Mouse (Mus musculus) cortical plate, adult 2 months (tissue): ENCODE results near the gene Ccl9. TPM values are rescaled to one million over a fixed set of nuclear protein-coding genes. Genes with fewer than 3 reads are reported as not detected.

ENCODE experiments used
- H3K27ac ChIP-seq: fragments of 200-500 bp; 2 replicates; pipeline ENCODE4 v1.5.1; 2012; ENCODE audit warnings: low read length, control low read depth, inconsistent platforms; ENCODE audit not compliant: insufficient read depth
- H3K4me1 ChIP-seq: fragments of 200-500 bp; 2 replicates; pipeline ENCODE4 v1.6.1; 2011; ENCODE audit warnings: low read length; ENCODE audit not compliant: control insufficient read depth, insufficient read depth
- H3K4me3 ChIP-seq: fragments of 200-500 bp; 2 replicates; pipeline ENCODE4 v1.5.1; 2011; ENCODE audit warnings: mild to moderate bottlenecking, low read length, control low read depth; ENCODE audit not compliant: insufficient read depth
- CTCF ChIP-seq: fragments of 200-500 bp; IDR thresholded peaks from 2 replicates; pipeline ENCODE4 v1.5.1; 2011; ENCODE audit warnings: mild to moderate bottlenecking, control low read depth, low read length; ENCODE audit not compliant: insufficient read depth; ENCODE audit errors: extremely low read depth
- POLR2A ChIP-seq: fragments of 200-500 bp; IDR thresholded peaks from 2 replicates; pipeline ENCODE4 v1.6.1; 2011; ENCODE audit warnings: mild to moderate bottlenecking, low read length, control low read depth; ENCODE audit not compliant: insufficient read depth; ENCODE audit errors: extremely low read depth
- polyA plus RNA-seq: library from polyadenylated mRNA; depleted of rRNA; stranded (reverse); fragments of >200 nt; gene quantifications from 2 replicates; pipeline ENCODE4 v1.2.3, GENCODE M21; 2012

Gene Ccl9
- polyA plus RNA-seq, 1 experiment = 2.1 TPM

DNA sequence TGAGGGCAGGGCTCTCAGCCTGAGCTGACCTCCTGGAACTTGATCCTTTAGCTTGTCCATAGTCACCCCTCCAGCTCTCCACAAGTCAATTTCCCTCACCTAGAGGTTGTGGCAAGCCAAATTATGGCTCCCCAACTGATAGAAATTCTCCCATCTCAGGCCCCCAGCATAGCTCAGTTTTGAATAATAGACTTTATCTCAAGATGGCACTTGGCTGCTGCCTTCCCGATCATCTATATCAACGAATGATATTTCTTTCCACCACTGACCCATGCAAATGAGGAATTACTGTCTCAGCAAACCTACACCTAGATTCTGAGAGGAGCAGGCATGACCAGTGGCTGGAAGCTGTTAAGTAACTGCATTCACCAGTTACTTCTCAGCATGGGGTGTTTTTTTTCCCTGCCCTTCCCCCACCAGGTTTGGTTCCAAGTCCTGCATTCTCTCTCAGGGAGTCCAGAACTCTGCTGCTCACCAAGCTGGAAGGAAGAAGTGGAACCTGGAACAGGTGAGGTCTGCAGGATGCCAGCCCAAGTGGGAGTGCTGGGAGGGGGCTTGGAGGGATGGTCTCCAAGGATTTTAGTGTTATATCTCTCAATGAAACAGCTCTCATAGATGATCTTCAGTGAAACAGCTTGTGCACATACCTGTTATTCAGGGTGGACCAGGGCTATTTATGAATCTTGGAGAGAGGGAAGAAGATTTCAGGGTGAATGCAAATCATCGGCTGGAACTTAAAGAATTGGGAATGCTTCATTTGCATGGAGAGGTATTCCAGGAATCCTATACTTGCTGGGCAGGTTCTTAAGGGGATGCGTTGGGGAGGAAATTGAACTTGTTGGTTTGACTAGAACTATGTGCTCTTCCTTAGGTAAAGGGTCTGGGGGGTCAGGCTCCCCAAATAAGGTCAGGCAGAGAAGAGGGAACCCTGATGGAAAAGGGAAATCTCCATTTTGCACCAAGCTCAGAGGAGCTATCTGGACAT lies 3.5 kb upstream of the Ccl9 start:
- Histone ChIP-seq H3K27ac (no peak overlapping the region), H3K4me3 (no peak overlapping the region), H3K4me1 (no peaks in the 10 kb centered on the region)
- TF ChIP-seq CTCF (no peak), POLR2A (no peak)

GRCm38 (mm10) chr11:83580699-83581232 lies 2.3 kb upstream of the Ccl9 start:
- H3K4me3 ChIP-seq = no peak overlapping the region
- no peak for TF ChIP-seq CTCF
- TF ChIP-seq POLR2A = no peak

GRCm38 (mm10) chr11:83578999-83579398 lies 563 bp upstream of the Ccl9 start:
- TF ChIP-seq CTCF (no peak), POLR2A (no peak)
- Histone ChIP-seq H3K4me1 (no peaks in the 10 kb centered on the region), H3K27ac (no peak overlapping the region), H3K4me3 (no peak overlapping the region)

More at GRCm38 (mm10) chr11:83580699-83581232, 2.3 kb upstream of the Ccl9 start:
- no peak overlapping the region for H3K27ac ChIP-seq
- H3K4me1 ChIP-seq = no peaks in the 10 kb centered on the region

- Histone ChIP-seq H3K4me1 (no peaks in the 10 kb centered on the region), H3K4me3 (no peak overlapping the region), H3K27ac (no peak overlapping the region)
- no peak for TF ChIP-seq CTCF
- no peak for TF ChIP-seq POLR2A
These were observed 1.4 kb downstream of the Ccl9 start for GRCm38 (mm10) chr11:83576927-83577555.

DNA sequence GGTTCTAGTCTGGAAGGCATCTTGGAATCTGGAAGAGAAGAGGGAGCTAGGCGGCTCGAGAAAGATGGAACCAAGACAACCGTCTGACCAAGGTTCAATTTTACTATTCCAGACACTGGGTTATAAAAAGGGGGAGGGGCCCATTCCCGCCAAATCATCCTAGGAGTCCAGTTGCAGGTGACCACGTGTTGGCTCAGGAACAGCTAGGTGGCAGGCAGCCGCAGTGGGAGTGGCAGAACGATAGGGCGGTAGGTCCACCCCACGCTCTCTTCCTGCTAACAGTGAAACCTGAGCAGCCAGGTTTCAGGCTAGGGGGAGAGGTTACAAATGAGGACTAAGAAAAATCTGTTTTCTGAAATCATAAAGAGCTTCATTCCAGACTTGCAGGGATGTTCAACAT lies 5.6 kb downstream of the Ccl9 start:
- Histone ChIP-seq H3K4me1 (no peaks in the 10 kb centered on the region), H3K4me3 (no peak overlapping the region), H3K27ac (no peak overlapping the region)
- TF ChIP-seq POLR2A (no peak), CTCF (no peak)

DNA sequence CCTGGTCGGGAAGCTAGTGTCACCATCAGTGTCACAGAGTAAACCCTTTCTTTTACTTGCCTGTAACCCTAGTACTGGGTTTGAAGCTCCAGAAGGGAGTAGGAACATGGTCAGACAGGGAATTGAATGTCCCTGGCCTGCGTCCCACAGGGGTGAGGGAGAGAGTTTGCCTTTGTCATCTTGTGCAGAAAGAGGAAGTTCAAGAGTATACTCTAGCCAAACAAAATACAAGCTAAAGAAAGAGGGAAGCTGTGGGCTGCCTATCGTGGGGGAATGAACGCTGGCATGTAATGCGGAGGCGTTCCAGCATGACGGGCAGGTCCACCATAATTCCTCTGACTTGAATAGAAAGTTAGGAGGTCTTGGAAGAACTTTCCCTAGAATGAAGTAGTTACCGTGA lies 6.2 kb downstream of the Ccl9 start:
- no peak overlapping the region for H3K27ac ChIP-seq
- no peak overlapping the region for H3K4me3 ChIP-seq
- no peaks in the 10 kb centered on the region for H3K4me1 ChIP-seq
- TF ChIP-seq CTCF (no peak), POLR2A (no peak)

GRCm38 (mm10) chr11:83570189-83570588 lies 8.2 kb downstream of the Ccl9 start:
- TF ChIP-seq POLR2A = no peak
- TF ChIP-seq CTCF = no peak
- H3K27ac ChIP-seq = no peak overlapping the region
- no peaks in the 10 kb centered on the region for H3K4me1 ChIP-seq
- H3K4me3 ChIP-seq = no peak overlapping the region

GRCm38 (mm10) chr11:83569249-83569648 lies 9.2 kb downstream of the Ccl9 start:
- Histone ChIP-seq H3K27ac (no peak overlapping the region), H3K4me3 (no peak overlapping the region), H3K4me1 (no peaks in the 10 kb centered on the region)
- TF ChIP-seq POLR2A = no peak
- no peak for TF ChIP-seq CTCF

GRCm38 (mm10) chr11:83568786-83569185 lies 9.7 kb downstream of the Ccl9 start:
- Histone ChIP-seq H3K4me1 (no peaks in the 10 kb centered on the region), H3K27ac (no peak overlapping the region), H3K4me3 (no peak overlapping the region)
- no peak for TF ChIP-seq CTCF
- TF ChIP-seq POLR2A = no peak

GRCm38 (mm10) chr11:83568061-83568460 lies 10.4 kb downstream of the Ccl9 start:
- no peaks in the 10 kb centered on the region for H3K4me1 ChIP-seq
- no peak for TF ChIP-seq CTCF
- no peak overlapping the region for H3K4me3 ChIP-seq
- no peak overlapping the region for H3K27ac ChIP-seq
